Mouse (Mus musculus) cerebellum, postnatal 10 days (tissue): ENCODE data around the gene A830031A19Rik.
A peak's percentile ranks its signal among the peaks of the same experiment; 100 is the strongest.

Source experiments
- DNase-seq, 2 experiments: peaks; one replicate each; pipeline ENCODE4 v3.0.0; 2021; ENCODE audit warnings: mixed read lengths in 2 of 2

A830031A19Rik gene

DNA sequence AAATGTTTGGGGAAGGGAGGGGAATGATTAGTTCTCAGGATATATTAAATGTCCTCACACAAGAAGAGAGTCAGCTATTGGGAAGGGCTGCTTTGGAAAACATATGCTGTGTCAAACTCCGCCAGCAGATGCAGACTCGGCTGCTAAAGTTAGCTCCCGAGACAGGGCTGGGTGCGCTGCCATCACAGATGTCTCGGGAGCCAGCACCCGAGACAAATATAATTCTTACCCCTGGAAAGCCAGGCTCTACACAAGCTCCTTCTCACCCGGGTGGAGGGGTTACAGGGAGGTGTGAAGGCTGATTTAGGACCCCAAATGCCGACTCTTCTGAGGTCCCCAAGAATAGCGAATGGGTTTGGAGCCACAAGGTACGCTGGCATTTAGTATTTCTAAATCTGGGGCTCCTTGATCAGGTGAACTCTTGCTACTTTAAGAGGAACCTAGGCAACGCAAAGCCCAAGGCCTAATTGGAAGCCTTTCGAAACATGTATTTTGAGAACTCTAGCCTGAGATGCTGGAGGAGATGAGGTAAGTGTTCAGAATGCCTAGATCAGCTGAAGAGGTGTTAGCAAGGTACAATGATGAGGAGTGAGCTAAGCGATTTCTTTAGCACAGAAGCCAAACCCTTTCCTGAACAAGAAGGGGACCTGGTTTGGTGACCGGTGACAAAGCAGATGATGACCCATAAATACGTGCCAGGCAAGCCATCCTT, 69.3 kb downstream of the A830031A19Rik start:
- DNase-seq = peak in 1 of 2 experiments; percentile 12

DNA sequence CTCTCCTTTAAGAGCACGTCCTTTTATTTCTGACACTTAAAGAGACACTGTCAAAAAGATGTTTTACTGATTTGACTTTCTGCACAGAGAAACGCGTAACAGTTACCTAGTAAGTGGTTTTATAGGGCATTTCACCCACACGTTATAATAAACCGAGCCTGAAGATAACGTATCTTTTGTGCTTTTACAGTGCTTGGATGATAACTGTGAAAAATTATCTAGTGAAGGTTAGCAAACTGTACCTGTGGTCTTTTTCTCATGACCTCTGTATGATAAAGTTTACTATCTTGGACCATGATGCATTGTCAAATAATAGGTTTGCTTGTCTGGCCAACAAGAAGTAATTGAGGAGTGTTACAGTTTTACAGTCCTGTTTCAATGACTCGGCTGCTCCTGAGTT, 74.2 kb downstream of the A830031A19Rik start:
- DNase-seq = no peak
